Mouse (Mus musculus) heart, postnatal 0 days (tissue): ENCODE results near the gene Baz2a. TPM values are rescaled to one million over a fixed set of nuclear protein-coding genes. Genes with fewer than 3 reads are reported as not detected.

Source experiments
- ATAC-seq: fragments of 200-750 bp; cut with Nextera tagmentation; 2 replicates; pipeline ENCODE4 v1.8.0; 2017; ENCODE audit warnings: low read depth, moderate number of reproducible peaks, moderate library complexity; ENCODE audit not compliant: insufficient read depth
- DNase-seq: peaks from one replicate; pipeline ENCODE4 v3.0.0-alpha.2; 2016; ENCODE audit warnings: low spot score
- H3K27ac ChIP-seq: fragments of 300-500 bp; sonication (generic); 2 replicates; pipeline ENCODE4 v1.5.1; 2014; ENCODE audit warnings: low read depth, mild to moderate bottlenecking
- H3K27me3 ChIP-seq: fragments of 300-500 bp; sonication (generic); 2 replicates; pipeline ENCODE4 v1.6.1; 2014; ENCODE audit warnings: low read length, mixed read lengths; ENCODE audit not compliant: control insufficient read depth, insufficient read depth
- H3K36me3 ChIP-seq: fragments of 300-500 bp; sonication (generic); replicated peaks from 2 replicates; pipeline ENCODE4 v1.6.1; 2014; ENCODE audit warnings: low read length, mixed read lengths; ENCODE audit not compliant: control insufficient read depth, insufficient read depth
- H3K4me1 ChIP-seq: fragments of 300-500 bp; sonication (generic); 2 replicates; pipeline ENCODE4 v1.6.1; 2014; ENCODE audit warnings: antibody characterized with exemption; ENCODE audit not compliant: control insufficient read depth, insufficient read depth
- H3K4me2 ChIP-seq: fragments of 300-500 bp; sonication (generic); 2 replicates; pipeline ENCODE4 v1.6.1; 2014; ENCODE audit warnings: low read depth, mild to moderate bottlenecking, low read length, moderate library complexity
- H3K4me3 ChIP-seq: fragments of 300-500 bp; sonication (generic); 2 replicates; pipeline ENCODE4 v1.5.1; 2014; ENCODE audit warnings: low read depth, low read length
- H3K9ac ChIP-seq: fragments of 300-500 bp; sonication (generic); replicated peaks from 2 replicates; pipeline ENCODE4 v1.6.1; 2014; ENCODE audit warnings: low read depth, low read length, mixed read lengths
- H3K9me3 ChIP-seq: fragments of 300-500 bp; sonication (generic); replicated peaks from 2 replicates; pipeline ENCODE4 v1.6.1; 2016; ENCODE audit warnings: low read length; ENCODE audit not compliant: control insufficient read depth
- CTCF ChIP-seq: IDR thresholded peaks from 2 replicates; pipeline ENCODE4 v1.5.1; 2016; ENCODE audit warnings: antibody characterized with exemption, control low read depth, low read depth
- EP300 ChIP-seq: IDR thresholded peaks from 2 replicates; pipeline ENCODE4 v1.6.1; 2016; ENCODE audit warnings: antibody characterized with exemption, low read depth
- WGBS: fragments of 180-500 bp; shearing (Covaris S2); extraction: QIAGEN DNeasy Blood & Tissue Kit; methylation state at CpG from one replicate; pipeline ENCODE4 v1.1.7; 2014; 5-methylcytosine and 5-hydroxymethylcytosine counted together
- polyA plus RNA-seq: library from polyadenylated mRNA; unstranded; fragments of >200 nt; fragmentation: Nextera tagmentation; extraction: Ambion mirVana; gene quantifications from 2 replicates; pipeline ENCODE4 v1.2.1, GENCODE M21; 2015
- total RNA-seq: library from RNA; depleted of rRNA; stranded (reverse); fragments of >200 nt; gene quantifications from 2 replicates; pipeline ENCODE4 v1.2.3, GENCODE M21; 2014; ENCODE audit warnings: low replicate concordance

Baz2a gene
- total and polyA plus RNA-seq, 2 experiments from 2014 or later: 7.7 to 15.8 TPM

- peaks cover 81% of the 10 kb centered on the region for H3K36me3 ChIP-seq
These were observed 49.0 kb downstream of the Baz2a start for GRCm38 (mm10) chr10:128140236-128140952.

GRCm38 (mm10) chr10:128142165-128142564 is 50.8 kb downstream of the Baz2a start:
- Histone ChIP-seq H3K36me3 (peaks cover 75% of the 10 kb centered on the region), H3K4me1 (no peaks in the 10 kb centered on the region), H3K27ac (no peak overlapping the region), H3K9ac (no peak overlapping the region), H3K4me2 (no peak overlapping the region), H3K4me3 (no peak overlapping the region), H3K27me3 (no peaks in the 10 kb centered on the region), H3K9me3 (no peaks in the 10 kb centered on the region)
- 53% methylated on average over 2 of the region's 2 CpGs for WGBS
- DNase-seq (peak; percentile 14), ATAC-seq (no peak)
- TF ChIP-seq CTCF (peak; percentile 42), EP300 (no peak)

More at GRCm38 (mm10) chr10:128140236-128140952, 49.0 kb downstream of the Baz2a start:
- no peak for ATAC-seq
- Histone ChIP-seq H3K4me1 (no peaks in the 10 kb centered on the region), H3K9ac (no peak overlapping the region), H3K27ac (no peak overlapping the region), H3K4me2 (no peak overlapping the region), H3K9me3 (no peaks in the 10 kb centered on the region), H3K27me3 (no peaks in the 10 kb centered on the region), H3K4me3 (no peak overlapping the region)
- 71% methylated on average over 12 of the region's 12 CpGs for WGBS
- DNase-seq: peak; percentile 36
- TF ChIP-seq CTCF (peak; percentile 78), EP300 (no peak)

GRCm38 (mm10) chr10:128143659-128144058 is 52.3 kb downstream of the Baz2a start:
- 62% methylated on average over 4 of the region's 4 CpGs for WGBS
- TF ChIP-seq CTCF (no peak), EP300 (no peak)
- ATAC-seq: no peak
- Histone ChIP-seq H3K27ac (no peak overlapping the region), H3K9me3 (no peaks in the 10 kb centered on the region), H3K36me3 (peaks cover 66% of the 10 kb centered on the region), H3K27me3 (no peaks in the 10 kb centered on the region), H3K9ac (no peak overlapping the region), H3K4me2 (no peak overlapping the region), H3K4me3 (no peak overlapping the region), H3K4me1 (no peaks in the 10 kb centered on the region)
- no peak for DNase-seq

- WGBS: 78% methylated on average over 2 of the region's 2 CpGs
- no peak for DNase-seq
- no peak overlapping the region for H3K4me2 ChIP-seq
These were observed 53.6 kb downstream of the Baz2a start for GRCm38 (mm10) chr10:128144961-128145360.

GRCm38 (mm10) chr10:128148789-128149365 is 57.5 kb downstream of the Baz2a start:
- peak overlapping the region; percentile 32; the same call in 1 of the 2 replicates for H3K4me2 ChIP-seq
- peak overlapping the region; percentile 63 for H3K27ac ChIP-seq
- H3K9me3 ChIP-seq: no peaks in the 10 kb centered on the region
- H3K27me3 ChIP-seq: no peaks in the 10 kb centered on the region
- no peak for ATAC-seq
- no peak for DNase-seq
- H3K9ac ChIP-seq: no peak overlapping the region
- H3K36me3 ChIP-seq: peaks cover 29% of the 10 kb centered on the region
- no peak for TF ChIP-seq CTCF
- TF ChIP-seq EP300: no peak
- peaks cover 20% of the 10 kb centered on the region for H3K4me1 ChIP-seq
- H3K4me3 ChIP-seq: no peak overlapping the region
- WGBS: 70% methylated on average over 5 of the region's 5 CpGs

More at GRCm38 (mm10) chr10:128144961-128145360, 53.6 kb downstream of the Baz2a start:
- no peaks in the 10 kb centered on the region for H3K27me3 ChIP-seq
- peaks cover 4% of the 10 kb centered on the region; the same call in 1 of the 2 replicates for H3K4me1 ChIP-seq
- no peak overlapping the region for H3K4me3 ChIP-seq
- TF ChIP-seq EP300 (no peak), CTCF (no peak)
- H3K27ac ChIP-seq: no peak overlapping the region
- peaks cover 56% of the 10 kb centered on the region for H3K36me3 ChIP-seq
- H3K9ac ChIP-seq: no peak overlapping the region
- ATAC-seq: no peak
- H3K9me3 ChIP-seq: no peaks in the 10 kb centered on the region
